Mouse (Mus musculus): Measurements from ENCODE around the gene Coq8b. TPM values are rescaled to one million over a fixed set of nuclear protein-coding genes. Genes with fewer than 3 reads are reported as not detected.

Coq8b gene
- polyA plus RNA-seq, 1 experiment from 2014 or later, result 16.8 TPM

- Histone ChIP-seq H3K4me2 (replicated peaks; ENCODE audit: low read depth) (no peak overlapping the region), H3K27me3 (replicated peaks; ENCODE audit: control insufficient read depth, insufficient read depth, low read length) (no peaks in the 10 kb centered on the region), H3K27ac (ENCODE audit: low read depth, low read length) (no peak overlapping the region), H3K9me3 (ENCODE audit: control insufficient read depth) (no peaks in the 10 kb centered on the region), H3K4me1 (replicated peaks; ENCODE audit: control insufficient read depth, insufficient read depth, low read length) (no peaks in the 10 kb centered on the region; the same call in 1 of the 2 replicates), H3K4me3 (ENCODE audit: low read depth, low read length) (no peak overlapping the region), H3K36me3 (ENCODE audit: control insufficient read depth, insufficient read depth) (no peaks in the 10 kb centered on the region), H3K9ac (ENCODE audit: low read depth, low read length) (no peak overlapping the region)
- WGBS, result 90% methylated on average over 17 of the region's 17 CpGs
- no peak for ATAC-seq
- TF ChIP-seq CTCF (IDR thresholded peaks at IDR 0.05; ENCODE audit: low read depth), result no peak
These were observed 72.4 kb downstream of the Coq8b start for GRCm38 (mm10) chr7:27305091-27305730.

- Histone ChIP-seq H3K4me3 (ENCODE audit: low read depth, low read length) (no peak overlapping the region), H3K36me3 (ENCODE audit: control insufficient read depth, insufficient read depth) (no peaks in the 10 kb centered on the region), H3K4me1 (replicated peaks; ENCODE audit: control insufficient read depth, insufficient read depth, low read length) (no peaks in the 10 kb centered on the region; the same call in 1 of the 2 replicates), H3K27me3 (replicated peaks; ENCODE audit: control insufficient read depth, insufficient read depth, low read length) (no peaks in the 10 kb centered on the region), H3K27ac (ENCODE audit: low read depth, low read length) (no peak overlapping the region), H3K9ac (ENCODE audit: low read depth, low read length) (no peak overlapping the region), H3K4me2 (replicated peaks; ENCODE audit: low read depth) (no peak overlapping the region), H3K9me3 (ENCODE audit: control insufficient read depth) (no peaks in the 10 kb centered on the region)
- ATAC-seq, result no peak
- 72% methylated on average over 24 of the region's 24 CpGs for WGBS
- TF ChIP-seq CTCF (IDR thresholded peaks at IDR 0.05; ENCODE audit: low read depth), result peak; percentile 82
These were observed 73.6 kb downstream of the Coq8b start for GRCm38 (mm10) chr7:27306161-27307160.

GRCm38 (mm10) chr7:27307551-27307950 is 74.7 kb downstream of the Coq8b start:
- Histone ChIP-seq H3K4me3 (ENCODE audit: low read depth, low read length) (no peak overlapping the region), H3K4me2 (replicated peaks; ENCODE audit: low read depth) (no peak overlapping the region), H3K4me1 (replicated peaks; ENCODE audit: control insufficient read depth, insufficient read depth, low read length) (no peaks in the 10 kb centered on the region; the same call in 1 of the 2 replicates), H3K9ac (ENCODE audit: low read depth, low read length) (no peak overlapping the region), H3K27ac (ENCODE audit: low read depth, low read length) (no peak overlapping the region), H3K36me3 (ENCODE audit: control insufficient read depth, insufficient read depth) (no peaks in the 10 kb centered on the region), H3K27me3 (replicated peaks; ENCODE audit: control insufficient read depth, insufficient read depth, low read length) (no peaks in the 10 kb centered on the region), H3K9me3 (ENCODE audit: control insufficient read depth) (no peaks in the 10 kb centered on the region)
- ATAC-seq, result no peak
- TF ChIP-seq CTCF (IDR thresholded peaks at IDR 0.05; ENCODE audit: low read depth), result peak; percentile 49
- WGBS, result 81% methylated on average over 9 of the region's 9 CpGs

MicroRNA genes within 50 kb of the gene (microRNA counts, 519-probe panel; counts per million panel counts)
- not detected for microRNA mmu-miR-1191

Small RNAs within 50 kb of the gene (microRNA-seq; reads per million reads assigned to microRNA genes)
- gene Mir1191, result 0.82 reads per million

Other genes with a start within 250 kb of the Coq8b start
- gene Cyp2a12, start 203.9 kb upstream of the Coq8b start, polyA plus RNA-seq (2015; fragmentation: Nextera tagmentation; extraction: Ambion mirVana), result not detected in 2 replicates
- gene Cyp2f2, start 113.1 kb upstream of the Coq8b start, polyA plus RNA-seq (2015; fragmentation: Nextera tagmentation; extraction: Ambion mirVana), result 0.31 and 0.42 TPM in 2 replicates
- not detected in 2 replicates for gene Cyp2t4, start 79.3 kb upstream of the Coq8b start, polyA plus RNA-seq (2015; fragmentation: Nextera tagmentation; extraction: Ambion mirVana)
- gene Egln2, start 66.2 kb upstream of the Coq8b start, polyA plus RNA-seq (2015; fragmentation: Nextera tagmentation; extraction: Ambion mirVana), result 63.9 and 64.0 TPM in 2 replicates
- 96.2 and 103 TPM in 2 replicates for gene Rab4b, start 54.1 kb upstream of the Coq8b start, polyA plus RNA-seq (2015; fragmentation: Nextera tagmentation; extraction: Ambion mirVana)
- gene Gm21983, start 51.9 kb upstream of the Coq8b start, polyA plus RNA-seq (2015; fragmentation: Nextera tagmentation; extraction: Ambion mirVana), result 0.22 TPM in 1 of 2 replicates, not detected in the other
- gene Mia, start 51.9 kb upstream of the Coq8b start, polyA plus RNA-seq (2015; fragmentation: Nextera tagmentation; extraction: Ambion mirVana), result not detected in 2 replicates
- 1.9 and 2.4 TPM in 2 replicates for gene BC024978, start 37.2 kb upstream of the Coq8b start, polyA plus RNA-seq (2015; fragmentation: Nextera tagmentation; extraction: Ambion mirVana)
- gene Snrpa, start 36.8 kb upstream of the Coq8b start, polyA plus RNA-seq (2015; fragmentation: Nextera tagmentation; extraction: Ambion mirVana), result 75.4 and 76.4 TPM in 2 replicates
- 8.6 and 9.0 TPM in 2 replicates for gene Itpkc, start 4.4 kb upstream of the Coq8b start, polyA plus RNA-seq (2015; fragmentation: Nextera tagmentation; extraction: Ambion mirVana)
- 6.6 and 7.5 TPM in 2 replicates for gene Numbl, start 25.4 kb downstream of the Coq8b start, polyA plus RNA-seq (2015; fragmentation: Nextera tagmentation; extraction: Ambion mirVana)
- 40.7 and 43.7 TPM in 2 replicates for gene Ltbp4, start 104.7 kb downstream of the Coq8b start, polyA plus RNA-seq (2015; fragmentation: Nextera tagmentation; extraction: Ambion mirVana)
- gene Shkbp1, start 123.0 kb downstream of the Coq8b start, polyA plus RNA-seq (2015; fragmentation: Nextera tagmentation; extraction: Ambion mirVana), result 26.9 and 29.1 TPM in 2 replicates
- 0.61 and 0.72 TPM in 2 replicates for gene Gm20479, start 124.4 kb downstream of the Coq8b start, polyA plus RNA-seq (2015; fragmentation: Nextera tagmentation; extraction: Ambion mirVana)
- 0.17 and 0.26 TPM in 2 replicates for gene Sptbn4, start 214.7 kb downstream of the Coq8b start, polyA plus RNA-seq (2015; fragmentation: Nextera tagmentation; extraction: Ambion mirVana)
- gene Blvrb, start 215.0 kb downstream of the Coq8b start, polyA plus RNA-seq (2015; fragmentation: Nextera tagmentation; extraction: Ambion mirVana), result 60.4 and 67.3 TPM in 2 replicates
- 22.8 and 24.0 TPM in 2 replicates for gene Sertad3, start 240.7 kb downstream of the Coq8b start, polyA plus RNA-seq (2015; fragmentation: Nextera tagmentation; extraction: Ambion mirVana)

Measured in intestine, postnatal 0 days (tissue).